Mouse (Mus musculus) lung, postnatal 10 days (tissue): Measurements from ENCODE around the gene Agr2.
A peak's percentile ranks its signal among the peaks of the same experiment; 100 is the strongest.

ENCODE experiments used
- DNase-seq: peaks from one replicate; pipeline ENCODE4 v3.0.0; 2021

Agr2 gene

DNA sequence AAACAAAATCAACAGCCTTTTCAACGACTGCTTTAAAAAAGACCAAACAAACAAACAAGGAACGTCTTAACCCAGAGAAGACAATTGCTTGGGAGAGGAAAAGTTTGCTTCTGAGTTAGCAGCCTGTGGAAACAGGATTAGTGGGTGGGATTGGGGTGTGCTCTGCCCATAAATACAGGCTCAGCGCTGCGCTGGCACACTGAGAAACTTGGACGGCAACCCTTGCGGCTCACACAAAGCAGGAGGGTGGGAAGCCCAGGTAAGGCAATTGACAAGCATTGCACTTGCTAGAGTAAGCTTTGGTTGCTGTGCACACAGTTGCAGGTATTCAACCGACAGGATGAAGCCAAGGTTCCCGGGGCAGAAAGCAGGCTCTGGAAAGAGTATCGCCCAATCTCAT, at the start of gene Agr2:
Gene Agr2, plus strand, starts transcription at position 197 of the 400 bp plus-strand sequence.
- no peak for DNase-seq

GRCm38 (mm10) chr12:35951757-35952156, 41.0 kb upstream of the Agr2 start:
- no peak for DNase-seq

DNA sequence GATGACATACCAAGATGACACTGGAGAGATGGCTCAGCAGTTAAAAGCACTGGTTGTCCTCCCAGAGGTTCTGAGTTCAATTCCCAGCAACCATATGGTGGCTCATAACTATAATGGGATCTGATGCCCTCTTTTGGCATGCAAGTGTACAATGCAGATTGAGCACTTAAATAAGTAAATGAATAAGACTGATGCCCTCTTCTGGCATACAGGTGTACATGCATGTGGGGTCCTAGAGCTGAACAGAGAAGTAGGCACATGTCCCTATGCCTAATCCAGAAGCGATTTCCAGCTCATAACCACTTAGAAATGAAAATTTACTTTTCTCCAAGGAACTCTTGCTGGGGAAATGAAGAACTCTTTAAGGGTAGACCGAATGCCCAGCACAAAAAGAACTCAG, 35.5 kb upstream of the Agr2 start:
- no peak for DNase-seq

DNA sequence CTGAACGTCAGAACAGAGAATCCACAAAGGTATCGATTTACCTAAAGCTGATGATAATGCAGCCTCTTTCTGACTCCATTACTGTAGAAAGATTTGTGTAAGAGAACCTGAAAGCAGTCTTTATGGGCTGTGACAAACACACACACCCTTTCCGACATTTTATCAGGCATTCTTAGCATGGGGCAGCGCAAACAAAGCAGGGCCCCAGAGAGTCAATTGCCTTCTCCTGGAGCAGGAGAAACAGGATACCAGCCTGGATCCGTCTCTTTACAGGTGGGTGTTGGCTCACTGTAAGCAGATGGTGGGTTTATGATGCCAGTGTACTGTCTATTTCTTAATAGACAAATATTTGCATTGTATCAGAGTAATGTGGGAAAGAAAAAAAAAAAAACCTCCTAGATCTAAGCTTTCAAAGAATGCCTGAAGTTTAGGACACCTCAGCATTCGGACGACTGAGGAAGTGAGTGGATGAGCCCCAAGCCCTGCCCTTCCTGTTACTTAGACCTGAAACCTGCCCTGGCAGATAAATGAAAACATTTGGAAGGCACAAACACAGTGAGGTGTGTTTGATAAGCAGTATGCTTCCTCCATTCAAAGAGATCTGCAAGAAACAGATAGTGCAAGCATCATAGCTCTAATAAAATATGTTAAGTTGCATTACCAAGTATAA, 26.5 kb upstream of the Agr2 start:
- no peak for DNase-seq

- DNase-seq, result no peak
These were observed 26.0 kb upstream of the Agr2 start for GRCm38 (mm10) chr12:35966768-35967141.

DNA sequence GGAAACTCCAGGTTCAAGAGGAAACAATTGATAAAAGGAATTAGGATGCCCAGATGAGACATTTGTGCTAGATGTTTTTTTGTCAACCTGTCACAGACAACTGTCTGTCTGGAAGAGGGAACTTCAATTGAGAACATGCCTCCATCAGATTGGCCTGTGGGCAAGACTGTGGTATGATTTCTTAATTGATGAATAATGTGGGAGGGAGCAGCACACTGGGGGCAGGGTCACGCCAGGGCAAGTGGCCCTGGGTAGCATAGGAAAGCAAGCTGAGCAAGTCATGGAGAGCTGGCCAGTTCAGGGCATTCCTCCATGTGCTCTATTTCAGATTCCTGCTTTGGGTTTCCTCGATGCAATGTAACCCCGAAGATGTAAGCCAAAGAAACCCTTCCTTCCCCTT, 16.8 kb upstream of the Agr2 start:
- no peak for DNase-seq

- DNase-seq, result no peak
These were observed 15.0 kb upstream of the Agr2 start for GRCm38 (mm10) chr12:35977633-35978246.

DNA sequence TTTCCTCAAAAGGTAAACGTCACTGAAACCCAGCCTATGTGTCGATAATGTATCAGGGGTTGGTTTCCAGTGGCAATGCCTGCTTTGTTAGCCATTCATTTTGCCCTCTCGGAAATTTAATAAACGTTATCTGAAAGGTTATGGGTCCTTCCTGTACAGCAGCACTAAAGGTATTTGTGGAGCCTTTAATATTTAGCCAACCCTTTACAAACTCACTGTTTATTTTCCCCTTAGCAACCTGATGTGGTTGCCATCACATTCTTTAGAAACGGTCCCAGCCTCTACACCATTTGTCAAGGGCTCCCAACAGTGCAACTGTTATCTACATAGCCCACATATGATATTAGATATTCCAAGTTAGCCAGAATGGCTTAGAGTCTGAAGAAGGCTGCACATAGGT, 13.1 kb upstream of the Agr2 start:
- no peak for DNase-seq

GRCm38 (mm10) chr12:35981732-35982360, 10.9 kb upstream of the Agr2 start:
- peak; percentile 70 for DNase-seq

- no peak for DNase-seq
These were observed 9.2 kb upstream of the Agr2 start for GRCm38 (mm10) chr12:35983472-35983871.

DNA sequence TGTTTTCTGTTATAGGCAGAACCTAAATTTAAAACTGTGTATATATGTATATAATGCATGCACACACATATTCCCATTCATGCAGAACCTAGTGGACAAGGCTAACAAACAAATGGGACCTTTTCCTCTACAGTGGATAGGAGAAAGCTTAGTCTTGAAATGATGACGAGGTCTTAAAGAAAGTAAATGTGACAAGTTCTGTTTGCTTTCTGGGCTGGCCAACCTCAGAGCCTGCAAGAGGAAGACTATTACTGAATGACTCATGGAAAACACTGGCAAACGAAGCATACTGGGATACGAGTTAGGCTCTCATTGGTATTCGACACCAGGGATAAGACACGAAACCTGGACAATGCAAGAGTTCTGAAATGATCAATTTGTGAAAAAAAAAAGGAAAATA, 8.0 kb upstream of the Agr2 start:
- no peak for DNase-seq

GRCm38 (mm10) chr12:35993583-35993982, 876 bp downstream of the Agr2 start:
- no peak for DNase-seq

DNA sequence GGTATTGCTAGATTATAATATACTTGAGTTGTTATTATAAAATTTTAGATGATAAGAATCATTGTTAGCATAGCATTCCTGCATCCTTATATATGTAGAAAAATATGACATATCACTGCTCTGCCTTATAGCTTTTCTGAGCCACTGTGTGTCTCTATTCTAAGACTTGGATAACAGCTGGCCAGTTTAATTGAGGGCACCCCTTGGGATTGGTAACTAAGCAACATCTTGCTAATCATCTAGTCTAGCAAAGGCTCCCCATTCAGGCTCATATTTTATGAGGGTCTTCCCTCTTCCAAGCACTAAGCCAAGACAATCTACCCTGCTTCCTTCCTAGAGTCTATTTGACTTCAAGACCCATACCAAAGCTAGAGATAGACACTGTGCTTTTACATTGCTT, 1.4 kb downstream of the Agr2 start:
- DNase-seq, result no peak

GRCm38 (mm10) chr12:35995799-35996198, 3.1 kb downstream of the Agr2 start:
- DNase-seq, result peak; percentile 60

- DNase-seq, result no peak
These were observed 12.0 kb downstream of the Agr2 start for GRCm38 (mm10) chr12:36004714-36005113.

GRCm38 (mm10) chr12:36007581-36007980, 14.9 kb downstream of the Agr2 start:
- peak; percentile 36 for DNase-seq

GRCm38 (mm10) chr12:36008364-36009047, 15.8 kb downstream of the Agr2 start:
- peak; percentile 21 for DNase-seq

GRCm38 (mm10) chr12:36013216-36013910, 20.7 kb downstream of the Agr2 start:
- no peak for DNase-seq

DNA sequence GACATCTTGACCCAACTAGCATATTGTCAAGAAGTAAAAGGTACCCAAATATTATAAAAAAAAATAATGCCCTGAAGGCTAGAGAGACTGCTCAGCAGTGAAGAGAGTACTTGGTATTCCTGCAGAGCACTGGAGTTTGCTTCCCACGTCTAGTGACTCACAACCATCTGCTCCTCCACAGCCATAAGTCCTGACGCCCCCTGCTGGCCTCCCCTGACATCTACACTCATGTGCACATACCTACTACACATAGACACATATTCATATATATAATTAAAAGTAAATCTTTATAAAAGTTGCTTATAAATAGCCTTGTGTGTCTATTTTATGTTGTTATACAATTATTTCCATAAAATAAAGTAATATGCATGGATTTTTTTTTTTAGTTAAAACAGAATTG, 25.1 kb downstream of the Agr2 start:
- no peak for DNase-seq

DNA sequence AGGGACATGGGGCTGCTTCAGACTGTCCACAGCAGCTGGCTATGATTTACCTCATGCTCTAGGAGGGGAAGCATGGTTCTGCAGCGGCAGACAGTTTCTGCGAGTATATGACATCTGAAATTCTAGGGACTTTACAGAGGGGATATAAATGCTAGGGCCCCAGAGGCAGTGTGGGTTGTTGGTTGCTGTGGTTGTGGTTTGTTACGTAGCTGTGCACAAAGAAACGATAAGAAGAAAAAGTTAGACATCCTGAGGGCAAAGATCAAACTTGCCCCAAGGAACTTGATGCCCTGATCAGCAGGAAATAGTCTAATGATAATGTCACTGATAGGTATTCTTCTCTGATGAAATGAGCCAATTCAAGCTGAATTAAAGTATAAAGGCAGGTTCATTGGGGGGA, 26.9 kb downstream of the Agr2 start:
- DNase-seq, result no peak

DNA sequence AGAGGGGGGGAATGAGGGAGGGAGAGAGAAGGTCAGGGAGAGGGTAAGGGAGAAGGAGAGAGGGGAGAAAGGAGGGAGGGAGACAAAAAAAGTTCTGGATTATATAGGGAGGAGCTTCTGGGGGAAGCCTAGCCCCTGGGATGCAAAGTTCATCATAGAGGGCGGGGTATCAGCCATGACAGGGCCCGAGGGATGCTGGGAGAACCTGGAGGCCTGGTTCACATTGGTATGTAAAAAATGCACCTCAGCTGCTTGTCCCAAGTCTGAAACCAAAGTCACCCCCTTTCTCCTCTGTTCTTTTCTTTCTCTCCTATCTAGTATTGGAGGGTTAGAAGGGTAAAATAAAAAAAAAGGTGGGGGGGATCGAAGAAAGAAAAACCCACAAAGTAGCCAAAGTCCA, 27.4 kb downstream of the Agr2 start:
- no peak for DNase-seq

- no peak for DNase-seq
These were observed 28.0 kb downstream of the Agr2 start for GRCm38 (mm10) chr12:36020710-36021109.

- no peak for DNase-seq
These were observed 33.4 kb downstream of the Agr2 start for GRCm38 (mm10) chr12:36026126-36026525.
